Mouse (Mus musculus) lung, postnatal 0 days (tissue): ENCODE measurements at regions not wholly inside any gene's neighbourhood (a gene's known extent, or its start where the extent isn't known, plus 50 kb on each side); places are given as distances from the start of the nearest gene placed in this dataset.

Source experiments
- CTCF ChIP-seq: IDR thresholded peaks from 2 replicates; pipeline ENCODE4 v1.5.1; 2016; ENCODE audit warnings: antibody characterized with exemption, mild to moderate bottlenecking
- EP300 ChIP-seq: IDR thresholded peaks from 2 replicates; pipeline ENCODE4 v1.6.1; 2016; ENCODE audit warnings: antibody characterized with exemption, mild to moderate bottlenecking, control low read depth

DNA sequence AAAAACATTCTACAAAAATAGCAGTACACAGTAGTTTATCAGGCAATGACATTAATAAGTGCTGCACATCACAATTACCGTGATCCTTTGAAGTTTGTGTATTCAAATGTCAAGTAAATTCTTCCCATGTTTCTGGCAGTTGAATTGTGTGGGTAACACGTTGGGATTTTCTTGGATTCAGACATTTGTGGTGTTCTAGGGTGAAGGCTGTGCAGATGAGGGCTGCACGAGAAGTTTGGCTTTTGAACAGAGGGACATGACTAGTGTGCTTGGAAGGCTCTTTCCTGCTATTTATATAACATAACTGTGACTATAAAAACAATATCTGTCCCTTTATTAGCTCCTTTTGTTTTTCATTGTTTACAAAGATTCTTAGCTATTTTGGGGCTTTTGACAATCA is 216.5 kb downstream of the 4930544G11Rik start:
- no peak for TF ChIP-seq EP300
- no peak for TF ChIP-seq CTCF
